Mouse (Mus musculus): ENCODE measurements at regions not wholly inside any gene's neighbourhood (a gene's known extent, or its start where the extent isn't known, plus 50 kb on each side); places are given as distances from the start of the nearest gene placed in this dataset.

- 79% methylated on average over 8 of the region's 8 CpGs for WGBS
- no peak overlapping the region for H3K27ac ChIP-seq (ENCODE audit: low read depth, low read length)
- H3K9me3 ChIP-seq (ENCODE audit: low read length) = no peaks in the 10 kb centered on the region
- no peak for ATAC-seq
- no peak overlapping the region for H3K4me2 ChIP-seq (ENCODE audit: low read depth)
- no peak for TF ChIP-seq CTCF (IDR thresholded peaks at IDR 0.05; ENCODE audit: low read depth)
- no peak overlapping the region for H3K4me3 ChIP-seq (ENCODE audit: low read depth, low read length)
- H3K4me1 ChIP-seq (ENCODE audit: insufficient read depth) = no peaks in the 10 kb centered on the region
- no peak for DNase-seq
- H3K9ac ChIP-seq = no peak overlapping the region
- no peaks in the 10 kb centered on the region for H3K27me3 ChIP-seq (ENCODE audit: insufficient read depth, low read length)
- no peaks in the 10 kb centered on the region for H3K36me3 ChIP-seq (ENCODE audit: insufficient read depth)
Observed at GRCm38 (mm10) chr14:71115095-71115797, 515.6 kb upstream of the Fam160b2 start.

- H3K27ac ChIP-seq (ENCODE audit: low read depth, low read length) = no peak overlapping the region
- no peaks in the 10 kb centered on the region for H3K27me3 ChIP-seq (ENCODE audit: insufficient read depth, low read length)
- no peak for ATAC-seq
- no peaks in the 10 kb centered on the region for H3K4me1 ChIP-seq (ENCODE audit: insufficient read depth)
- no peak overlapping the region for H3K9ac ChIP-seq
- no peaks in the 10 kb centered on the region for H3K9me3 ChIP-seq (ENCODE audit: low read length)
- H3K4me3 ChIP-seq (ENCODE audit: low read depth, low read length) = no peak overlapping the region
- H3K36me3 ChIP-seq (ENCODE audit: insufficient read depth) = no peaks in the 10 kb centered on the region
- H3K4me2 ChIP-seq (ENCODE audit: low read depth) = no peak overlapping the region
- TF ChIP-seq CTCF (IDR thresholded peaks at IDR 0.05; ENCODE audit: low read depth) = no peak
- DNase-seq = no peak
Observed at GRCm38 (mm10) chr14:71113198-71113597, 513.6 kb upstream of the Fam160b2 start.

GRCm38 (mm10) chr14:71104617-71105016 is 505.0 kb upstream of the Fam160b2 start:
- no peak for TF ChIP-seq CTCF (IDR thresholded peaks at IDR 0.05; ENCODE audit: low read depth)
- H3K36me3 ChIP-seq (ENCODE audit: insufficient read depth) = no peaks in the 10 kb centered on the region
- no peak overlapping the region for H3K4me2 ChIP-seq (ENCODE audit: low read depth)
- DNase-seq = no peak
- no peak overlapping the region for H3K27ac ChIP-seq (ENCODE audit: low read depth, low read length)
- no peak for ATAC-seq
- no peaks in the 10 kb centered on the region for H3K27me3 ChIP-seq (ENCODE audit: insufficient read depth, low read length)
- no peaks in the 10 kb centered on the region for H3K4me1 ChIP-seq (ENCODE audit: insufficient read depth)
- H3K4me3 ChIP-seq (ENCODE audit: low read depth, low read length) = no peak overlapping the region
- H3K9ac ChIP-seq = no peak overlapping the region
- H3K9me3 ChIP-seq (ENCODE audit: low read length) = no peaks in the 10 kb centered on the region

- H3K27ac ChIP-seq (ENCODE audit: low read depth, low read length) = no peak overlapping the region
- no peaks in the 10 kb centered on the region for H3K36me3 ChIP-seq (ENCODE audit: insufficient read depth)
- DNase-seq (no peak), ATAC-seq (no peak)
- WGBS = 81% methylated on average over 5 of the region's 5 CpGs
- TF ChIP-seq CTCF (IDR thresholded peaks at IDR 0.05; ENCODE audit: low read depth) = no peak
- no peaks in the 10 kb centered on the region for H3K27me3 ChIP-seq (ENCODE audit: insufficient read depth, low read length)
- H3K4me3 ChIP-seq (ENCODE audit: low read depth, low read length) = no peak overlapping the region
- H3K4me1 ChIP-seq (ENCODE audit: insufficient read depth) = no peaks in the 10 kb centered on the region
- H3K9ac ChIP-seq = no peak overlapping the region
- H3K9me3 ChIP-seq (ENCODE audit: low read length) = no peaks in the 10 kb centered on the region
- H3K4me2 ChIP-seq (ENCODE audit: low read depth) = no peak overlapping the region
Observed at GRCm38 (mm10) chr14:71103955-71104354, 504.3 kb upstream of the Fam160b2 start.

- TF ChIP-seq CTCF (IDR thresholded peaks at IDR 0.05; ENCODE audit: low read depth) = no peak
- Histone ChIP-seq H3K27me3 (ENCODE audit: insufficient read depth, low read length) (no peaks in the 10 kb centered on the region), H3K4me2 (ENCODE audit: low read depth) (no peak overlapping the region), H3K4me1 (ENCODE audit: insufficient read depth) (no peaks in the 10 kb centered on the region), H3K27ac (ENCODE audit: low read depth, low read length) (no peak overlapping the region), H3K9me3 (ENCODE audit: low read length) (no peaks in the 10 kb centered on the region), H3K36me3 (ENCODE audit: insufficient read depth) (no peaks in the 10 kb centered on the region), H3K4me3 (ENCODE audit: low read depth, low read length) (no peak overlapping the region), H3K9ac (no peak overlapping the region)
- WGBS = 40% methylated on average over 7 of the region's 7 CpGs
- DNase-seq = no peak
- ATAC-seq = no peak
Observed at GRCm38 (mm10) chr14:71095661-71096422, 496.2 kb upstream of the Fam160b2 start.

GRCm38 (mm10) chr14:71092626-71093326 is 493.1 kb upstream of the Fam160b2 start:
- Histone ChIP-seq H3K36me3 (ENCODE audit: insufficient read depth) (no peaks in the 10 kb centered on the region), H3K4me1 (ENCODE audit: insufficient read depth) (no peaks in the 10 kb centered on the region), H3K27ac (ENCODE audit: low read depth, low read length) (no peak overlapping the region), H3K4me3 (ENCODE audit: low read depth, low read length) (no peak overlapping the region), H3K9ac (no peak overlapping the region), H3K4me2 (ENCODE audit: low read depth) (no peak overlapping the region), H3K9me3 (ENCODE audit: low read length) (no peaks in the 10 kb centered on the region), H3K27me3 (ENCODE audit: insufficient read depth, low read length) (no peaks in the 10 kb centered on the region)
- WGBS = 68% methylated on average over 8 of the region's 8 CpGs
- peak; percentile 10 for DNase-seq
- TF ChIP-seq CTCF (IDR thresholded peaks at IDR 0.05; ENCODE audit: low read depth) = no peak
- ATAC-seq = peak; percentile 45

- Histone ChIP-seq H3K36me3 (ENCODE audit: insufficient read depth) (no peaks in the 10 kb centered on the region), H3K9me3 (ENCODE audit: low read length) (no peaks in the 10 kb centered on the region), H3K4me1 (ENCODE audit: insufficient read depth) (no peaks in the 10 kb centered on the region), H3K4me2 (ENCODE audit: low read depth) (no peak overlapping the region), H3K4me3 (ENCODE audit: low read depth, low read length) (no peak overlapping the region), H3K27me3 (ENCODE audit: insufficient read depth, low read length) (no peaks in the 10 kb centered on the region), H3K9ac (no peak overlapping the region), H3K27ac (ENCODE audit: low read depth, low read length) (no peak overlapping the region)
- no peak for DNase-seq
- WGBS = 86% methylated on average over 3 of the region's 3 CpGs
- no peak for TF ChIP-seq CTCF (IDR thresholded peaks at IDR 0.05; ENCODE audit: low read depth)
- no peak for ATAC-seq
Observed at GRCm38 (mm10) chr14:71085721-71086120, 486.1 kb upstream of the Fam160b2 start.

Data from forebrain, postnatal 0 days (tissue).